Mouse (Mus musculus) myocyte (in vitro differentiated cells): ENCODE measurements around the gene Ly86.

Experiments
- CEBPB ChIP-seq: IDR thresholded peaks from 2 replicates; pipeline ENCODE4 v1.6.1; 2011; ENCODE audit warnings: mild to moderate bottlenecking, moderate library complexity; ENCODE audit not compliant: poor library complexity, insufficient read depth, severe bottlenecking
- E2F4 ChIP-seq: IDR thresholded peaks from one replicate; pipeline ENCODE4 v1.6.1; 2011; ENCODE audit warnings: mild to moderate bottlenecking, control low read depth, moderate library complexity; ENCODE audit not compliant: insufficient read depth
- MYOD1 ChIP-seq, 3 experiments: IDR thresholded peaks; one replicate each; pipeline ENCODE4 v1.6.1; 2011; ENCODE audit warnings: control low read depth in 2 of 3, low read depth in 2 of 3, mild to moderate bottlenecking in 2 of 3, moderate library complexity in 1 of 3; ENCODE audit not compliant: insufficient read length in 2 of 3, control insufficient read depth in 1 of 3
- MYOG ChIP-seq, 3 experiments: IDR thresholded peaks; one replicate each; pipeline ENCODE4 v1.6.1; 2011; ENCODE audit warnings: control low read depth in 2 of 3, low read depth in 2 of 3, mild to moderate bottlenecking in 2 of 3; ENCODE audit not compliant: insufficient read length in 2 of 3, control insufficient read depth in 1 of 3, insufficient read depth in 1 of 3
- POLR2A ChIP-seq: IDR thresholded peaks from one replicate; pipeline ENCODE4 v1.6.1; 2011; ENCODE audit warnings: low read depth, mild to moderate bottlenecking, control low read depth, moderate library complexity; ENCODE audit not compliant: insufficient read length
- POLR2AphosphoS2 ChIP-seq: IDR thresholded peaks from one replicate; pipeline ENCODE4 v1.6.1; 2011; ENCODE audit warnings: low read depth, control low read depth; ENCODE audit not compliant: insufficient read length
- SRF ChIP-seq: IDR thresholded peaks from one replicate; pipeline ENCODE4 v1.6.1; 2011; ENCODE audit warnings: low read depth; ENCODE audit not compliant: control insufficient read depth, insufficient read length
- TCF3 ChIP-seq: IDR thresholded peaks from one replicate; pipeline ENCODE4 v1.6.1; 2011; ENCODE audit warnings: low read depth, control low read depth; ENCODE audit not compliant: insufficient read length

DNA sequence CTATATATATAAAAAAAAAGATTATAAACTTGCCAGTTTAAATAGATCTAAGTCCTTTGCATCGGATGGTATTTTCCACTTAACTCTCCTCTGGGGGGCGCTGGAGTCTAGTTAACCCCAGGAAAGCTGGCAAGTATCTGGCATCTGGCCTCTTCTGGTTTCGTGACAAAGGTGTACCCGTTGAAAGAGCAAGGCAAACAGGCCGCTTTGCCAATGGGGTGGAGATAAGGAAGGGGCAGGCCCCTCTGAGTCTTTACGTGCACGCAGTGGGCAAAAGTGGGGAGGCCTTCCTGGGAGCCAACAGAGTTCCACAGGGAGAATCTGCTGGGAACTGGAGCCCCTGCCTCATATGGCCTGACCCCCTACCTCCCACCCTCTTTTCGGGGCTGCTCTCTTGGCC, 122.8 kb downstream of the Ly86 start:
- no peak for TF ChIP-seq POLR2A
- no peak for TF ChIP-seq POLR2AphosphoS2
- TF ChIP-seq MYOD1 (IDR thresholded peaks at IDR 0.05; ENCODE audit: control insufficient read depth in 1 of 3, insufficient read length in 2 of 3, low read depth in 2 of 3), result no peak
- no peak for TF ChIP-seq TCF3
- TF ChIP-seq SRF, result no peak
- TF ChIP-seq MYOG (IDR thresholded peaks at IDR 0.05; ENCODE audit: control insufficient read depth in 1 of 3, insufficient read depth in 1 of 3, insufficient read length in 2 of 3, low read depth in 2 of 3), result no peak
- no peak for TF ChIP-seq CEBPB
- no peak for TF ChIP-seq E2F4
